Mouse (Mus musculus) brain, embryonic 14.5 days (tissue): Measurements from ENCODE around the gene Hist2h2ab.

Experiments
- CTCF ChIP-seq: fragments of 200-500 bp; IDR thresholded peaks from 2 replicates; pipeline ENCODE4 v1.5.1; 2012; ENCODE audit warnings: inconsistent platforms, mild to moderate bottlenecking, moderate library complexity, borderline replicate concordance; ENCODE audit not compliant: insufficient read depth, insufficient read length; ENCODE audit errors: extremely low read depth
- POLR2A ChIP-seq: fragments of 200-500 bp; IDR thresholded peaks from 2 replicates; pipeline ENCODE4 v1.6.1; 2012; ENCODE audit warnings: mild to moderate bottlenecking, inconsistent platforms, borderline replicate concordance; ENCODE audit not compliant: poor library complexity, insufficient read depth, insufficient read length, severe bottlenecking; ENCODE audit errors: extremely low read depth

DNA sequence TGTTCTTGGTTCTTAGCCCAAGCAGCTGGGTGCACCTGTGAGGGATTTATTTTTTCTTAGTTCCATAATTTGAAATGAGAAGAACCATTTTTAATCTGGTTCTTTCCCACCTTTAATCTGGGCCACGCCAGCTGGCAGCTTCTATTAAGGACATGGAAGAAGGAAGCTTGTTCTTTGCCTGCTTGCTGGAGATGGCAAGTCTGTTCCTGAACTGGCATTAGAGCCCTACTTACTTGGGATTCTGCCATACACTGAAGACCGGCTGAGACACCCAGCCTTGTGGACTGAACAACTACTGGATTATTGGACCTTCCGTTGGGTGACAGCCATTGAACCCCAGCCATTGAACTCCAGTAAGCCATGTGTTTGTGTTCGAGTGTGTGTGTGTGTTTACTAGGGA is 3.1 kb downstream of the Hist2h2ab start:
- TF ChIP-seq CTCF, result no peak
- TF ChIP-seq POLR2A, result no peak
